ENCODE assay signal across 8 mouse cellular contexts in genomic region chr11:77629476-77629875, GRCm38 (mm10). TPM values are rescaled to one million over a fixed set of nuclear protein-coding genes. Genes with fewer than 3 reads are reported as not detected.
DNase-seq lines count a peak whose midpoint lies in the region; ATAC-seq and TF ChIP-seq lines count a peak whose summit lies in the region.

No protein-coding gene starts in this region.

- no peak overlapping the region for H3K4me2 ChIP-seq in hindbrain, postnatal 0 days (ENCODE audit: low read depth, low read length)

- H3K4me3 ChIP-seq in hindbrain, postnatal 0 days (ENCODE audit: low read length), result no peak overlapping the region
- no peak overlapping the region for H3K4me3 ChIP-seq in hindbrain, embryonic 10.5 days
- no peak overlapping the region for H3K4me3 ChIP-seq in thymus, adult 2 months (ENCODE audit: control insufficient read depth, insufficient read depth, low read length)

- peak; percentile 83 for TF ChIP-seq CTCF in hindbrain, postnatal 0 days (IDR thresholded peaks at IDR 0.05; ENCODE audit: low read depth)
- no peak for TF ChIP-seq CTCF in thymus, adult 2 months (IDR thresholded peaks at IDR 0.05; ENCODE audit: borderline replicate concordance, control insufficient read depth, extremely low read depth, insufficient read depth, low read length, poor library complexity)

- no peaks in the 10 kb centered on the region for H3K9me3 ChIP-seq in hindbrain, postnatal 0 days (ENCODE audit: low read length)
- H3K9me3 ChIP-seq in hindbrain, embryonic 10.5 days, result no peaks in the 10 kb centered on the region

- no peaks in the 10 kb centered on the region for H3K36me3 ChIP-seq in hindbrain, postnatal 0 days (ENCODE audit: insufficient read depth, low read length)
- no peaks in the 10 kb centered on the region for H3K36me3 ChIP-seq in hindbrain, embryonic 10.5 days
- H3K36me3 ChIP-seq in thymus, adult 2 months (ENCODE audit: control insufficient read depth, insufficient read depth, low read length), result no peaks in the 10 kb centered on the region

- peak; percentile 80 for DNase-seq in hindbrain, postnatal 0 days (ENCODE audit: low spot score)
- no peak for DNase-seq in hindbrain, embryonic 10.5 days (ENCODE audit: low spot score)
- DNase-seq in ES-CJ7 (ENCODE audit: low read depth, low spot score), result peak; percentile 70
- peak; percentile 66 for DNase-seq in embryo, embryonic 10 days (ENCODE audit: low spot score)
- DNase-seq in lung, postnatal 36 days, result peak; percentile 8
- DNase-seq in cerebellum, postnatal 36 days, result no peak
- DNase-seq in urinary bladder, adult 2 months (ENCODE audit: low spot score), result no peak
- DNase-seq in thymus, adult 2 months, result no peak

- 0 out of 2 replicates have a peak, but pooled peaks cover 5% of the 10 kb centered on the region for H3K4me1 ChIP-seq in hindbrain, postnatal 0 days (ENCODE audit: insufficient read depth, low read length)
- peaks cover 20% of the 10 kb centered on the region for H3K4me1 ChIP-seq in hindbrain, embryonic 10.5 days (replicated peaks)
- H3K4me1 ChIP-seq in thymus, adult 2 months (replicated peaks; ENCODE audit: control insufficient read depth, insufficient read depth, low read length), result peaks cover 19% of the 10 kb centered on the region

- TF ChIP-seq POLR2A in thymus, adult 2 months (IDR thresholded peaks at IDR 0.05; ENCODE audit: control insufficient read depth, extremely low read depth, insufficient read depth, low read length, poor library complexity), result no peak

- no peak overlapping the region for H3K9ac ChIP-seq in hindbrain, postnatal 0 days (replicated peaks; ENCODE audit: low read length)

- no peaks in the 10 kb centered on the region for H3K27me3 ChIP-seq in hindbrain, postnatal 0 days (ENCODE audit: insufficient read depth, low read length)
- no peaks in the 10 kb centered on the region for H3K27me3 ChIP-seq in hindbrain, embryonic 10.5 days (ENCODE audit: insufficient read depth, poor library complexity, severe bottlenecking)
- no peaks in the 10 kb centered on the region for H3K27me3 ChIP-seq in thymus, adult 2 months (ENCODE audit: control insufficient read depth, insufficient read depth, low read length)

- ATAC-seq in hindbrain, postnatal 0 days, result 0 out of 2 replicates have a peak, but pooled peaks have one; percentile 61

- WGBS in hindbrain, postnatal 0 days, result 0% methylated on average over 1 of the region's 1 CpGs
- WGBS in hindbrain, embryonic 10.5 days, result 4% methylated on average over 1 of the region's 1 CpGs
- 0% methylated on average over 1 of the region's 1 CpGs for WGBS in thymus, adult 2 months

- H3K27ac ChIP-seq in hindbrain, postnatal 0 days, result no peak overlapping the region
- no peak overlapping the region for H3K27ac ChIP-seq in hindbrain, embryonic 10.5 days
- no peak overlapping the region for H3K27ac ChIP-seq in thymus, adult 2 months (ENCODE audit: control insufficient read depth, insufficient read depth, low read length)

RNA-seq across cellular contexts. Expression of gene Taok1, which starts 21.9 kb away (rescaled TPM):
- total RNA-seq in hindbrain, postnatal 0 days (2014; rRNA removed), result 50.6 and 56.7 TPM in 2 replicates
- 27.1 and 28.2 TPM in 2 replicates for polyA plus RNA-seq in hindbrain, postnatal 0 days (2015; fragmentation: Nextera tagmentation; extraction: Ambion mirVana)
- polyA plus RNA-seq in hindbrain, embryonic 10.5 days (2016; fragmentation: Nextera tagmentation; extraction: Ambion mirVana), result 11.9 and 13.6 TPM in 2 replicates
- 17.3 and 18.1 TPM in 2 replicates for polyA plus RNA-seq in urinary bladder, adult 2 months (2012; rRNA removed)
- polyA plus RNA-seq in thymus, adult 2 months (2012; rRNA removed), result 7.3 and 7.5 TPM in 2 replicates

RNA-seq across cellular contexts. Expression of gene Nufip2, which starts 56.5 kb away (rescaled TPM):
- 33.6 and 34.5 TPM in 2 replicates for total RNA-seq in hindbrain, postnatal 0 days (2014; rRNA removed)
- polyA plus RNA-seq in hindbrain, postnatal 0 days (2015; fragmentation: Nextera tagmentation; extraction: Ambion mirVana), result 3.8 and 4.3 TPM in 2 replicates
- 3.6 and 3.7 TPM in 2 replicates for polyA plus RNA-seq in hindbrain, embryonic 10.5 days (2016; fragmentation: Nextera tagmentation; extraction: Ambion mirVana)
- 16.4 and 19.3 TPM in 2 replicates for polyA plus RNA-seq in urinary bladder, adult 2 months (2012; rRNA removed)
- 30.1 and 38.8 TPM in 2 replicates for polyA plus RNA-seq in thymus, adult 2 months (2012; rRNA removed)

Comparison
In these comparisons a context has a peak if more than half of its experiments do, and no peak if none do; other contexts are left out.
1. DNase-seq: peak in hindbrain, postnatal 0 days (single experiment), ES-CJ7 (single experiment), embryo, embryonic 10 days (single experiment) and lung, postnatal 36 days (single experiment); none in hindbrain, embryonic 10.5 days (single experiment), cerebellum, postnatal 36 days (0 of 2), urinary bladder, adult 2 months (single experiment) and thymus, adult 2 months (single experiment).